In the genomic region with DNA sequence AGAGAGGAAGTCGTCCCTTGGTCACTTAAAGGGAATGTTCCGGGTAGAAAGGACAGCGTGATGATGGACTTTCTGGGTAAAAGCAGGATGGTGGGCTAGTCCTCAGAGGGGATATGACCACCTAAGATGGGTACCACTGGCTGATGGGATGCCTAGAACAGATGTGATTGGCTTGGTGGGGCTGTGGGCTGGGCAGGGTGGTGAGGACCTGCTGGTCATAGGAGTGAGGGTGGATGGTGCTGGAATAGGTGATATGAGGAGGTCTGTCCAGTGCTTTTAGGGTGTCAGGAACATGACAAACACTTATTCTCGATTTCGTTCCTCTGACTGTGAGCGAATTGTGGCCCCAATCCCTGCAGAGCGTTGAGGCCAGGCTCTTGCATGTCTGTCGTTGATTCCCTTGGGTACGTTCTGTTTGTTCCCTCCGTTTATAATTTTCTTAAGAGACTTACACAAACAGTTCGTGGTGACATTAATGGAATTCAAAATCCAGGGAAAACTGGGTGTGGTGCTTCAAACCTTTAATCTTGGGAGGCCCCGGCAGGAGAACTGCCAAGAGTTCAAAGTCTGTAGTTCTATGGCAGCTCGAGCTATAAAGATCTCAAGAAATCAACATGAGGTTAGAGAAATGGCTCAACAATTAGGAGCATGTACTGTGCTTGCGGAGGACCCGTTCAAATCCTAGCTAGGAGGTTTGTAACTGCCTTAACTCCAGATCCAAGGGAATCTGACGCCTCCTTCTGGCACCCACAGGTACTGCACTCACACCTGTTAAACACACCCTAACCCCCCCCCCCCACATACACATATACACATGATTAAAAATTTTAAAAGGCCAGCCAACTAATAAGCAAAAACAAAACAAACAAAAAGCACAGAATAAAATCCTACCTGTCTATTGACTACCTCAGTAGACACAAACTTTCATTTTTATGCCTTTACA, we compare ENCODE assay signal across 14 mouse cellular contexts. TPM values are rescaled to one million over a fixed set of nuclear protein-coding genes. Genes with fewer than 3 reads are reported as not detected.
DNase-seq lines count a peak whose midpoint lies in the region; ATAC-seq and TF ChIP-seq lines count a peak whose summit lies in the region.
"Had no signal": no experiment of that assay in that cellular context is flagged by ENCODE, and none has a peak within 500 bp of the region (broad histone marks: within the 10 kb centered on the region; RNA-seq: fewer than 3 reads in every experiment).

No protein-coding gene starts in this region.

- dilution Hi-C loops in CH12.LX (cut with MboI; ENCODE audit: extremely low pct_ligation_motif_present, extremely low pct_unique_long_range_greater_than_20kb, low sequenced_read_pairs), result no loop called here

- H3K4me3 ChIP-seq in kidney, adult 2 months (ENCODE audit: insufficient read depth, low read depth, low read length), result no peak overlapping the region
- H3K4me3 ChIP-seq in kidney, embryonic 16.5 days (ENCODE audit: low read length), result no peak overlapping the region
- H3K4me3 ChIP-seq in CH12.LX (replicated peaks in 1 of 3; ENCODE audit: low read depth in 2 of 3, low read length in 2 of 3, poor library complexity in 1 of 3), result no peak overlapping the region
- no peak overlapping the region for H3K4me3 ChIP-seq in bone marrow, adult 2 months (replicated peaks; ENCODE audit: control insufficient read depth, low read depth, low read length)
- H3K4me3 ChIP-seq: embryonic facial prominence, embryonic 15.5 days; heart, embryonic 15.5 days had no signal

- H3K9me3 ChIP-seq in kidney, embryonic 16.5 days (ENCODE audit: low read length), result 0 out of 2 replicates have a peak, but pooled peaks cover 4% of the 10 kb centered on the region
- peaks cover 11% of the 10 kb centered on the region for H3K9me3 ChIP-seq in CH12.LX (replicated peaks; ENCODE audit: low read length)
- H3K9me3 ChIP-seq: embryonic facial prominence, embryonic 15.5 days; heart, embryonic 15.5 days had no signal

- in situ Hi-C loops in CH12.LX (cut with MboI; ENCODE audit: low pct_ligation_motif_present, low pct_unique_long_range_greater_than_20kb, low sequenced_read_pairs), result loop anchor here (5.0 kb wide), 1 partner anchor 37 kb away; no protein-coding TSS in a partner anchor

- no peak for ATAC-seq in kidney, embryonic 16.5 days (ENCODE audit: low FRiP score, low TSS enrichment)
- ATAC-seq: inflammation-experienced regulatory T-cells, adult 6 months had no signal

- no peaks in the 10 kb centered on the region for H3K36me3 ChIP-seq in kidney, adult 2 months (ENCODE audit: control insufficient read depth, insufficient read depth, low read length)
- H3K36me3 ChIP-seq in kidney, embryonic 16.5 days (ENCODE audit: insufficient read depth, low read length), result no peaks in the 10 kb centered on the region
- no peaks in the 10 kb centered on the region for H3K36me3 ChIP-seq in CH12.LX (replicated peaks in 1 of 2; ENCODE audit: control insufficient read depth in 1 of 2, insufficient read depth in 1 of 2, low read length in 1 of 2)
- H3K36me3 ChIP-seq: embryonic facial prominence, embryonic 15.5 days; heart, embryonic 15.5 days had no signal

- no peak overlapping the region for H3K4me2 ChIP-seq in kidney, embryonic 16.5 days (replicated peaks; ENCODE audit: low read depth, low read length)
- no peak overlapping the region for H3K4me2 ChIP-seq in CH12.LX (ENCODE audit: insufficient read depth, low read depth, poor library complexity, severe bottlenecking)
- H3K4me2 ChIP-seq: embryonic facial prominence, embryonic 15.5 days; heart, embryonic 15.5 days had no signal

- TF ChIP-seq RAD21 in CH12.LX (IDR thresholded peaks at IDR 0.05; ENCODE audit: low read depth, low read length), result peak; percentile 4

- H3K27ac ChIP-seq in kidney, adult 2 months (ENCODE audit: insufficient read depth, low read depth, low read length), result no peak overlapping the region
- no peak overlapping the region for H3K27ac ChIP-seq in kidney, embryonic 16.5 days (ENCODE audit: low read length)
- H3K27ac ChIP-seq in CH12.LX (ENCODE audit: insufficient read depth, low read depth), result no peak overlapping the region
- no peak overlapping the region for H3K27ac ChIP-seq in bone marrow, adult 2 months (ENCODE audit: control insufficient read depth, insufficient read depth, low read depth, low read length, poor library complexity)
- H3K27ac ChIP-seq: embryonic facial prominence, embryonic 15.5 days; heart, embryonic 15.5 days had no signal

- 71% methylated on average over 16 of the region's 16 CpGs for WGBS in kidney, adult 2 months
- WGBS in kidney, embryonic 16.5 days, result 88% methylated on average over 16 of the region's 16 CpGs
- WGBS in bone marrow, adult 2 months, result 86% methylated on average over 16 of the region's 16 CpGs

- H3K9ac ChIP-seq in kidney, embryonic 16.5 days (replicated peaks; ENCODE audit: low read length), result no peak overlapping the region
- no peak overlapping the region for H3K9ac ChIP-seq in CH12.LX (ENCODE audit: insufficient read depth, low read depth)
- H3K9ac ChIP-seq: embryonic facial prominence, embryonic 15.5 days; heart, embryonic 15.5 days had no signal

- H3K79me2 ChIP-seq in CH12.LX (replicated peaks; ENCODE audit: control insufficient read depth, extremely low read depth, insufficient read depth, poor library complexity, severe bottlenecking), result no peaks in the 10 kb centered on the region

- no peaks in the 10 kb centered on the region; the same call in 1 of the 2 replicates for H3K4me1 ChIP-seq in kidney, adult 2 months (ENCODE audit: control insufficient read depth, insufficient read depth, low read length)
- H3K4me1 ChIP-seq in kidney, embryonic 16.5 days (ENCODE audit: insufficient read depth, low read length), result no peaks in the 10 kb centered on the region
- H3K4me1 ChIP-seq in CH12.LX (ENCODE audit: control insufficient read depth in 1 of 2, insufficient read depth in 2 of 2), result peaks cover 2 to 25% of the 10 kb centered on the region in 2 experiments; a peak in 3 of 4 replicates
- H3K4me1 ChIP-seq in bone marrow, adult 2 months (ENCODE audit: control insufficient read depth, insufficient read depth, low read length), result no peaks in the 10 kb centered on the region; the same call in 1 of the 2 replicates
- H3K4me1 ChIP-seq: embryonic facial prominence, embryonic 15.5 days; heart, embryonic 15.5 days had no signal

- no peaks in the 10 kb centered on the region for H3K27me3 ChIP-seq in kidney, adult 2 months (replicated peaks; ENCODE audit: control insufficient read depth, insufficient read depth, low read length)
- H3K27me3 ChIP-seq in kidney, embryonic 16.5 days (ENCODE audit: insufficient read depth, low read length), result no peaks in the 10 kb centered on the region
- no peaks in the 10 kb centered on the region for H3K27me3 ChIP-seq in CH12.LX (replicated peaks)
- H3K27me3 ChIP-seq: embryonic facial prominence, embryonic 15.5 days; heart, embryonic 15.5 days had no signal

- no peak for TF ChIP-seq POLR2A in kidney, adult 2 months (IDR thresholded peaks at IDR 0.05; ENCODE audit: low read depth, low read length)
- TF ChIP-seq POLR2A in CH12.LX (IDR thresholded peaks at IDR 0.05; ENCODE audit: low read depth, low read length), result no peak
- no peak for TF ChIP-seq POLR2A in bone marrow, adult 2 months (IDR thresholded peaks at IDR 0.05; ENCODE audit: borderline replicate concordance, control insufficient read depth, low read depth, low read length)

- DNase-seq in kidney, adult 2 months, result peak; percentile 80
- no peak for DNase-seq in CH12.LX (ENCODE audit: extremely low read depth)
- DNase-seq in kidney, postnatal 25 days, result peak; percentile 32 to 43
- DNase-seq in spleen, postnatal 4 days (ENCODE audit: low spot score in 2 of 2), result no peak
- no peak for DNase-seq in thymus, postnatal 0 days (ENCODE audit: low spot score)
- DNase-seq in left cerebral cortex, postnatal 36 days (ENCODE audit: low spot score in 2 of 2), result no peak
- DNase-seq: adrenal gland, postnatal 10 days; cerebellum, adult 9-11 months; left cerebral cortex, postnatal 4 days had no signal

- intact Hi-C loops in left cerebral cortex, postnatal 36 days (cut with DNase I), result no loop called here

- TF ChIP-seq CTCF in kidney, adult 2 months (conservative IDR thresholded peaks at IDR 0.05; ENCODE audit: insufficient read depth, insufficient read length, low read depth, low read length), result no peak; the same call in 1 of the 2 replicates
- peak in 1 of 2 experiments; percentile 33; a peak in 2 of 4 replicates for TF ChIP-seq CTCF in CH12.LX (conservative IDR thresholded peaks at IDR 0.05 in 1 of 2, IDR thresholded peaks at IDR 0.05 in 1 of 2; ENCODE audit: low read depth in 2 of 2, low read length in 2 of 2)
- 0 out of 2 replicates have a peak, but pooled peaks have one; percentile 10 for TF ChIP-seq CTCF in bone marrow, adult 2 months (IDR thresholded peaks at IDR 0.05; ENCODE audit: control insufficient read depth, insufficient read depth, low read length)

- TF ChIP-seq EP300 in CH12.LX (IDR thresholded peaks at IDR 0.05; ENCODE audit: low read length), result no peak

TF ChIP-seq in CH12.LX, 34 proteins besides CTCF, POLR2A, EP300 and RAD21:
- TF ChIP-seq USF1 (IDR thresholded peaks at IDR 0.05; ENCODE audit: low read depth, low read length) (no peak), KAT2A (IDR thresholded peaks at IDR 0.05; ENCODE audit: insufficient replicate concordance, low read length) (no peak), MAZ (IDR thresholded peaks at IDR 0.05; ENCODE audit: low read depth, low read length) (no peak), NRF1 (IDR thresholded peaks at IDR 0.05; ENCODE audit: low read depth, low read length) (no peak), ZMIZ1 (IDR thresholded peaks at IDR 0.05; ENCODE audit: low read depth, low read length) (no peak), E2F4 (IDR thresholded peaks at IDR 0.05; ENCODE audit: insufficient replicate concordance, low read depth, low read length) (no peak)

RNA-seq across cellular contexts. Expression of gene Stt3b, which starts 55.0 kb away (rescaled TPM):
- polyA plus RNA-seq in kidney, adult 2 months (2012; rRNA removed), result 45.9 and 48.9 TPM in 2 replicates
- 102 and 107 TPM in 2 replicates for polyA plus RNA-seq in kidney, embryonic 16.5 days (2015; fragmentation: Nextera tagmentation; extraction: Ambion mirVana)
- 103 and 114 TPM in 2 replicates for total RNA-seq in CH12.LX (2012; rRNA removed)
- total RNA-seq in CH12.LX (2014; rRNA removed), result 152 and 155 TPM in 2 replicates
- polyA plus RNA-seq in CH12.LX (2012; ENCODE audit: insufficient read length, low read depth), result 108 and 118 TPM in 2 replicates
- polyA plus RNA-seq in bone marrow, adult 2 months (2011; ENCODE audit: insufficient read depth, insufficient read length, low replicate concordance, missing spikeins), result 17.9 and 23.9 TPM in 2 replicates
- 55.6 and 56.8 TPM in 2 replicates for polyA plus RNA-seq in thymus, postnatal 0 days (2015; fragmentation: Nextera tagmentation; extraction: Ambion mirVana)
- 10 to 100 TPM; 84.8 to 87.6 TPM for total RNA-seq in left cerebral cortex, postnatal 36 days (2021)

Comparison
In these comparisons a context has a peak if more than half of its experiments do, and no peak if none do; other contexts are left out.
1. DNase-seq: peak in kidney, adult 2 months (single experiment) and kidney, postnatal 25 days (2 of 2); none in CH12.LX (single experiment), spleen, postnatal 4 days (0 of 2), thymus, postnatal 0 days (single experiment) and left cerebral cortex, postnatal 36 days (0 of 2).